13 mouse cellular contexts compared by ENCODE assay signal in genomic region chr5:9014774-9015173, GRCm38 (mm10).
DNase-seq lines count a peak whose midpoint lies in the region.
"Had no signal": no experiment of that assay in that cellular context is flagged by ENCODE, and none has a peak within 500 bp of the region (broad histone marks: within the 10 kb centered on the region; RNA-seq: fewer than 3 reads in every experiment).

No protein-coding gene starts in this region.

- peak; percentile 32 to 45 for DNase-seq in CD8-positive naive resting alpha-beta T cell, adult 2 months (ENCODE audit: low read depth in 2 of 2, low spot score in 2 of 2)
- DNase-seq in induced T-regulatory cell, adult 2 months (ENCODE audit: low read depth) = peak; percentile 33
- peak; percentile 31 to 45 for DNase-seq in natural killer cell, adult 2 months (ENCODE audit: low spot score in 2 of 2)
- peak; percentile 26 for DNase-seq in thymus, postnatal 4 days
- DNase-seq in yolk sac, embryonic 10.5 days (ENCODE audit: low spot score) = no peak
- DNase-seq in right cerebral cortex, postnatal 4 days = no peak
- no peak for DNase-seq in spleen, adult 12 weeks (ENCODE audit: low spot score)
- DNase-seq: cerebellum, adult 2 months; gastrocnemius, postnatal 36 days; kidney, adult 8-10 months; lung, adult 18-20 months; lung, postnatal 4 days; retina, postnatal 1 day had no signal

Comparison
In these comparisons a context has a peak if more than half of its experiments do, and no peak if none do; other contexts are left out.
1. DNase-seq: peak in CD8-positive naive resting alpha-beta T cell, adult 2 months (2 of 2), induced T-regulatory cell, adult 2 months (single experiment), natural killer cell, adult 2 months (2 of 2) and thymus, postnatal 4 days (single experiment); none in yolk sac, embryonic 10.5 days (single experiment), right cerebral cortex, postnatal 4 days (single experiment) and spleen, adult 12 weeks (single experiment).